Mouse (Mus musculus) ES-Bruce4 (cell line): ENCODE measurements around the gene Pacsin1.

Experiments
- CTCF ChIP-seq: IDR thresholded peaks from one replicate; pipeline ENCODE4 v1.8.1; 2011; ENCODE audit warnings: low read depth, low read length
- EP300 ChIP-seq: IDR thresholded peaks from 2 replicates; pipeline ENCODE4 v1.6.1; 2011; ENCODE audit warnings: low read depth, low read length; ENCODE audit not compliant: insufficient read depth
- POLR2A ChIP-seq: IDR thresholded peaks from one replicate; pipeline ENCODE4 v1.8.1; 2011; ENCODE audit warnings: low read length; ENCODE audit not compliant: insufficient read depth

- no peak for TF ChIP-seq EP300
- no peak for TF ChIP-seq POLR2A
- no peak for TF ChIP-seq CTCF
Observed at GRCm38 (mm10) chr17:27642491-27643062, 12.7 kb upstream of the Pacsin1 start.
